Mouse (Mus musculus): ENCODE measurements around the gene Vmn1r26. TPM values are rescaled to one million over a fixed set of nuclear protein-coding genes. Genes with fewer than 3 reads are reported as not detected.

Vmn1r26 gene
- polyA plus RNA-seq (2017; shearing (Covaris generic)) = not detected

GRCm38 (mm10) chr6:58015059-58015458 is at the start of gene Vmn1r26:
Gene Vmn1r26, minus strand, starts transcription at chr6:58015159.

GRCm38 (mm10) chr6:57980710-57981109 is 34.2 kb downstream of the Vmn1r26 start, which contains the start of gene Vmn1r25:
Gene Vmn1r25, minus strand, starts transcription at chr6:57980810.

GRCm38 (mm10) chr6:57961403-57961802 is 53.6 kb downstream of the Vmn1r26 start, which contains the start of gene Vmn1r24:
Gene Vmn1r24, minus strand, starts transcription at chr6:57961503.

Other genes starting within 250 kb of the Vmn1r26 start
- 10 to 100 TPM; 27.9 to 29.1 TPM for gene Vopp1, start 190.0 kb downstream of the Vmn1r26 start, polyA plus RNA-seq (2017; shearing (Covaris generic))
- gene Vmn1r21, start 164.8 kb downstream of the Vmn1r26 start, polyA plus RNA-seq (2017; shearing (Covaris generic)) = not detected
- under 1 TPM in 1 of 2 experiments, not detected in 1; 0.18 TPM for gene Vmn1r22, start 107.1 kb downstream of the Vmn1r26 start, polyA plus RNA-seq (2017; shearing (Covaris generic))
- gene Vmn1r23, start 88.3 kb downstream of the Vmn1r26 start, polyA plus RNA-seq (2017; shearing (Covaris generic)) = not detected
- gene Vmn1r24, start 53.7 kb downstream of the Vmn1r26 start, polyA plus RNA-seq (2017; shearing (Covaris generic)) = 1 to 10 TPM; 1.1 to 2.0 TPM
- under 1 TPM in 1 of 2 experiments, not detected in 1; 0.25 TPM for gene Vmn1r25, start 34.3 kb downstream of the Vmn1r26 start, polyA plus RNA-seq (2017; shearing (Covaris generic))
- not detected for gene Vmn1r27, start 203.7 kb upstream of the Vmn1r26 start, polyA plus RNA-seq (2017; shearing (Covaris generic))
- under 1 TPM; 0.05 to 0.12 TPM for gene Vmn1r28, start 246.9 kb upstream of the Vmn1r26 start, polyA plus RNA-seq (2017; shearing (Covaris generic))